Mouse (Mus musculus) cerebellum, adult 2 months (tissue): ENCODE results near the gene Armc2. TPM values are rescaled to one million over a fixed set of nuclear protein-coding genes. Genes with fewer than 3 reads are reported as not detected.

Source experiments
- DNase-seq, 2 experiments: peaks; one replicate each; pipeline ENCODE4 v3.0.0; 2021
- H3K27ac ChIP-seq: fragments of 200-500 bp; 2 replicates; pipeline ENCODE4 v1.5.1; 2012; ENCODE audit warnings: low read length, control low read depth, inconsistent platforms; ENCODE audit not compliant: insufficient read depth
- H3K27me3 ChIP-seq: fragments of 200-500 bp; 2 replicates; pipeline ENCODE4 v1.6.1; 2012; ENCODE audit warnings: inconsistent platforms, mild to moderate bottlenecking, low read length, moderate library complexity; ENCODE audit not compliant: control insufficient read depth, insufficient read depth
- H3K4me1 ChIP-seq: fragments of 200-500 bp; 2 replicates; pipeline ENCODE4 v1.6.1; 2011; ENCODE audit warnings: low read length; ENCODE audit not compliant: control insufficient read depth, insufficient read depth
- H3K4me3 ChIP-seq: fragments of 200-500 bp; replicated peaks from 2 replicates; pipeline ENCODE3; 2011; ENCODE audit warnings: mild to moderate bottlenecking, low read depth, low read length, control low read depth; ENCODE audit not compliant: insufficient read depth
- CTCF ChIP-seq: fragments of 200-500 bp; IDR thresholded peaks from 2 replicates; pipeline ENCODE4 v1.5.1; 2011; ENCODE audit warnings: low read depth, mild to moderate bottlenecking, control low read depth, low read length, moderate library complexity, borderline replicate concordance; ENCODE audit not compliant: insufficient read depth
- POLR2A ChIP-seq: fragments of 200-500 bp; IDR thresholded peaks from 2 replicates; pipeline ENCODE4 v1.6.1; 2011; ENCODE audit warnings: low read length, control low read depth, borderline replicate concordance; ENCODE audit not compliant: insufficient read depth
- WGBS: fragments of 180-500 bp; shearing (Covaris S2); methylation state at CpG from one replicate; pipeline ENCODE4 v1.1.7; 2018; 5-methylcytosine and 5-hydroxymethylcytosine counted together
- polyA plus RNA-seq: library from polyadenylated mRNA; depleted of rRNA; stranded (reverse); fragments of >200 nt; gene quantifications from 2 replicates; pipeline ENCODE4 v1.2.3, GENCODE M21; 2012

Armc2 gene
- polyA plus RNA-seq, 1 experiment = 4.4 TPM

DNA sequence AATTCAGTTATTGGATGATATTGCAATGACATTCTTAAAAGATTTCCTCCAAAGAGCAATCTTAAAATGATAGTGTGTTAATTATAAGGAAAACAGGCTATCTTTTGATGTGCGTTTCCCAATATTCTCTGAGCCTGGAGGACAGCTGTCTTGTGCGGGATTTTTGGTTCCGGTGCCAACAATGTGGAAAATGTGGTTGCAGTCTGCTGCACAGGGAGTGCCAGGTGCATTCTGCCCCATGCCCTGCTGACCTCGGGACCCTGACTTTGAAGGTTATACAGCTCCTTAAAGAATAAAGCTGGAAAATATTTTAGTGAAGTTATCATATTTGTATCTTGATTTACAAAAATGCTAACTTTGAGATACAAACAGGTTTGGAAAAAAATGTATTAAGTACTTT, 110.3 kb downstream of the Armc2 start:
- Histone ChIP-seq H3K4me1 (peaks cover 9% of the 10 kb centered on the region), H3K27ac (no peak overlapping the region), H3K27me3 (no peaks in the 10 kb centered on the region), H3K4me3 (no peak overlapping the region)
- WGBS = 20% methylated on average over 4 of the region's 4 CpGs
- no peak for DNase-seq
- TF ChIP-seq POLR2A (no peak), CTCF (no peak)

DNA sequence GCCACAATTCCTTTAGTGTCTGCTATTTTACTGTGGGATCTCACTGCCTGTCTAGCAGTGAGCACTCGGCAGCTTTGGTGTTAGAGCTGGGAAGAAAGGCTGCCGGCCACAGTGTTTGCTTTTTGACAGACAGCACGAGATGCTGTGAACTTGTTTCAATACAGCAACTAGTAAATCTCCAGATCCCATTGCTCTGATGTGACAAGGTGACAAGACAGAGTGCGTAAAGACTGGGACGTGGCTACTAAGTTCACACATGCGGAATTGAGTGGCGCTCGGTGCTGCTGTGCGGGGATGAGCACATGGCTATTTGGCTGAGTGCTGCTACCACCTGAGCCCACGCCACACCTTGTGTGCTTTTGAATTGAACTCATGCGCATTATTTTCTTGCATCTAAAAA, 110.8 kb downstream of the Armc2 start:
- H3K4me1 ChIP-seq = peaks cover 9% of the 10 kb centered on the region
- 36% methylated on average over 11 of the region's 11 CpGs for WGBS
- H3K27ac ChIP-seq = no peak overlapping the region
- no peak overlapping the region for H3K4me3 ChIP-seq
- DNase-seq = no peak
- TF ChIP-seq CTCF = no peak
- no peaks in the 10 kb centered on the region for H3K27me3 ChIP-seq

DNA sequence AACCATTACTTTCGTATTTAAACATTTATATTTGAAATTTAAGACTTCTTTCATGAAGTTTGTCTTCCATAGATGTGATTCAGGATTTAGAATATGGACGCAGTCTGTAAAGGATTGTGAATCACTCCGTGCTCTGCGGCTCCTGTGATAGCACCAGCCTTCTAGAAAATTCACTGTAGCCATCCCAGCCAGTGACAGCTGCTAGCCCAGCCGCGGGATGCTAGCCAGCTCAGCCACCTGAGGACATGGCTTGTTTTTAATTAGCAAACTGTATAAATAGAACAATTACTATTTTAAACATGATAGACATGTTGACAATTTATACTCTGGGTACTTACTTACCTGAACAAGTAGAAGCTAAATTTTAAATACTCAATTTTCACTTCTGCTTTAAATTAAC, 116.4 kb downstream of the Armc2 start:
- Histone ChIP-seq H3K27ac (no peak overlapping the region), H3K27me3 (no peaks in the 10 kb centered on the region), H3K4me3 (no peak overlapping the region), H3K4me1 (peaks cover 9% of the 10 kb centered on the region)
- peak; percentile 80 to 86 for DNase-seq
- TF ChIP-seq CTCF (no peak), POLR2A (no peak)
- WGBS = 28% methylated on average over 6 of the region's 6 CpGs

DNA sequence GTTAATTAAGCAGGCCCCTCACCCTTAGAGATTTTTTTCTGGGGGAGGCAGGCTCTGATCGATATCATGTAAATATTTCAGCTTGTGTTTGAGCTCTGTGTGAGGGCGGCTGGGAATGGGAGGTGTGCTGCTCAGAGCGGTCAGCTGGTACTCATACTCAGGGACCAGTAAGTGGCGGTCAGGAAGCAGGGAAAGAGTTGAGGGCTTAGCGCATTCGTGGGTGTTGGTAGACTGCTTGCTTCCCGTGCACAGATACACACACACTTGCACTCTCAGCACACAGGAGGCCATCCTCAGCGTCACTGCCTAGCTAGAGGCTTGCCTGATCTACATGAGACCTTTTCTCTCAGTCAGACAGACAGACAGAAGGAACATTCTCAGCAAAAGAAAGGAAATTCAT, 116.8 kb downstream of the Armc2 start:
- 63% methylated on average over 8 of the region's 8 CpGs for WGBS
- Histone ChIP-seq H3K27ac (no peak overlapping the region), H3K27me3 (no peaks in the 10 kb centered on the region), H3K4me3 (no peak overlapping the region), H3K4me1 (peaks cover 9% of the 10 kb centered on the region)
- DNase-seq = no peak
- no peak for TF ChIP-seq POLR2A
- no peak for TF ChIP-seq CTCF

DNA sequence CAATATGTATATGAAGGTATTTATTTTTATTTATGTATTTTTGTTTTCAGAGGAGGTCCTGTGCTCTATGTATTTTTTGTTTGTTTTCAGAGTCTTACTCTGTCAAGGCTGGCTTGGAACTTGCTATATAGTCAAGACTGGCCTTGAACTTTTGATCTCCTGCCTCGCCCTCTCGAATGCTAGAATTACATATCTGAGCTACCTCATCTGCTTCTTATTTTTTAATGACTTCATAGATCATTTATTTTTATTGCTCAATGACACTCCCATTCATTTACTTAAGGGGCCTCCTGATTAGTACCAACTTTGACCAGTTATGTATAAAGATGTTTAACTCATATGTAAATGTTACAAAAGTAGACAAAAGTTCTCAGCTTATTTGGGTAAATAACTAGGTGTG, 121.4 kb downstream of the Armc2 start:
- Histone ChIP-seq H3K4me3 (no peak overlapping the region), H3K27ac (no peak overlapping the region), H3K27me3 (no peaks in the 10 kb centered on the region), H3K4me1 (peaks cover 16% of the 10 kb centered on the region)
- WGBS = 99% methylated on average over 2 of the region's 2 CpGs
- no peak for DNase-seq
- TF ChIP-seq POLR2A (no peak), CTCF (no peak)

DNA sequence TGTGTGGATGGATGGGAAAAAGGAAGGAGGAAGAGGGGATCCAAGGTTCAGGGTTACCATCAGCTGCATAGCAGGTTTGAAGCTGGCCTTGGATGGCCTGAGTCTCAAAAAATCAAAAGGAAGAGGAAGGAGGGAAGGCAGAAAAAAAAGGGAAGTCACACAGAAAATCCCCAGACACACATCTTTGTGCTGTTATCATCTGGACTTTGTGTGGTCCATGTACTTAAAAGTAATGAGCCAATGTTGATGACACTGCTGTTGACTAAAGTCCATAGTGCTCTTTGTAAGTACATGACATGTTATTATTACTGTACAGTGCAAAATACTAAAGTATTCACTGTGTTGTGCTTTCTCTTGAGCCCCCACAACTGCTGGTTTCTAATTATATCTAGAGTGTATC, 121.8 kb downstream of the Armc2 start:
- no peak for DNase-seq
- no peaks in the 10 kb centered on the region for H3K27me3 ChIP-seq
- no peak overlapping the region for H3K27ac ChIP-seq
- no peak for TF ChIP-seq CTCF
- no peak for TF ChIP-seq POLR2A
- no peak overlapping the region for H3K4me3 ChIP-seq
- H3K4me1 ChIP-seq = peaks cover 14% of the 10 kb centered on the region

DNA sequence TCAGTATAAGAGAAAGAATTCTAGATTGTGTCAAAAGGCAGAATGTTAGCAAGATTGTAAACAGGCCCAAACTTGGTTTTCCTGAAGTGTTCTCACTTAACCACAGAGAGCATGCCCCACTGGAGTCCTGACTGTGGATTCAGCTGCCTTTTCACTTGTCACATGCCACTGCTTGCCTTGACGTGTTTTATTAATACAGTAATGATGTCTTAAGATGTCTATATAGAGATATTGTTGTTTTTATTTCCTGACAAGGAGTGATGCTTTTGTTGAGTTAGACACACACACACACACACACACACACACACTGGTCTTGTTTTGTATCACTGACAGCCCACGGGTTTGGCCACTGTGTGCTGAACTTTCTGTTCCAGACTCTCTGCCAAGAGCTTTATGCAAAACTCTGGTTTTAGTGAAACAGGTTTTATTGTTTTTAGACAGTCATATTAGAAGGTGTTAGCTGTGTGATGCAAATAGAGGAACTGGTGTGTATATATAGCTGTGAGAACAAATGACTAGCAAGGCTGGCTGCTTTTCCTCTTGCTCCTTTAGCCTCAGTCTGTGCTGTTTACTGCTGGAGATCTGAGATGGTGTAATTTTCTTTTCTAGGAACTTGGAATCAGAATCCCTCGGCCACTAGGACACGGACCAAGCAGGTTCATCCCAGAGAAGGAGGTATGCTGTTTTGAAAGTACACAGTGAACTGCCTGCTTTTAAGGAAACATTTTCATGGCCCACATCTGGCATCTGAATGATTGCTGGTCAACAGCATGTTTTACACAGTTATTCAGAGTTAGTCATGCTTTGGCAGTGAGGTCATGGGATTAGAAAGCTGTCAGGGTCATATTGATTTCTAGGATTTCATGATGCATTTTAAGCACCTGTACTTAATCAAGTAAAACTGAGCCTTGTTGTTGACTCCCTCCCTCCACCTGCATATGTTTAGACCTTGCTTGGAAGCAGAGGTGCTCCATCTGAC, 124.5 kb downstream of the Armc2 start:
- WGBS = 13% methylated on average over 4 of the region's 4 CpGs
- H3K27ac ChIP-seq = no peak overlapping the region; the same call in 1 of the 2 replicates
- no peak overlapping the region for H3K4me3 ChIP-seq
- no peaks in the 10 kb centered on the region for H3K27me3 ChIP-seq
- peak in 1 of 2 experiments; percentile 36 for DNase-seq
- no peak for TF ChIP-seq POLR2A
- TF ChIP-seq CTCF = no peak
- peaks cover 20% of the 10 kb centered on the region for H3K4me1 ChIP-seq

DNA sequence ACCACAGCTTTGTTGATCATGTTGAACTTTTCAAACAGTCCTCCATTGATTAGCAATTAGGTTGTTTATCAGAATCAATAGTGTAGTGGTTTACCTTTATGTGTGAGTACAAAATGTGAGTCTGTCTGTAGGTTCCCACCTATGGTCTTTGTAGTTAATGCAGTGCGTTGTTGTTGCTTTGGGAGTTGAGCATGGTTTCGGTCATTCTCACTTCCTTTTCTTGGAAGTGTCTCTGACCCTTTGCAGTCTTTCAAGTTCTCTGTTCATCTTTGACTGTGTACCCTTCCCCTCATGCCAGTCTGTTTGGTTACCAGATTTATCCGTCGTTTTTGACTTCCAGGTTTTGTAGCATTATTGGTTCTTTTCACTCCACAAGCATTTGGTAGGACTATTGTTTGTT, 126.9 kb downstream of the Armc2 start:
- Histone ChIP-seq H3K4me3 (no peak overlapping the region), H3K27ac (no peak overlapping the region), H3K27me3 (no peaks in the 10 kb centered on the region), H3K4me1 (peaks cover 20% of the 10 kb centered on the region)
- WGBS = 68% methylated on average over 4 of the region's 4 CpGs
- DNase-seq = no peak
- no peak for TF ChIP-seq POLR2A
- TF ChIP-seq CTCF = no peak
